Mouse (Mus musculus) lung, embryonic 16.5 days (tissue): Measurements from ENCODE around the gene Pcdh7. TPM values are rescaled to one million over a fixed set of nuclear protein-coding genes. Genes with fewer than 3 reads are reported as not detected.

Experiments used
- ATAC-seq: fragments of 200-750 bp; cut with Nextera tagmentation; 2 replicates; pipeline ENCODE4 v1.8.0; 2017; ENCODE audit warnings: low read depth, mild to moderate bottlenecking, moderate library complexity
- H3K27ac ChIP-seq: fragments of 300-500 bp; sonication (generic); 2 replicates; pipeline ENCODE4 v1.5.1; 2014; ENCODE audit warnings: mild to moderate bottlenecking, control low read depth, low read length
- H3K27me3 ChIP-seq: fragments of 300-500 bp; sonication (generic); 2 replicates; pipeline ENCODE4 v1.6.1; 2014; ENCODE audit warnings: low read depth, low read length, mixed read lengths; ENCODE audit not compliant: control insufficient read depth, insufficient read depth
- H3K36me3 ChIP-seq: fragments of 300-500 bp; sonication (generic); 2 replicates; pipeline ENCODE4 v1.6.1; 2014; ENCODE audit warnings: low read length; ENCODE audit not compliant: control insufficient read depth, insufficient read depth
- H3K4me1 ChIP-seq: fragments of 300-500 bp; sonication (generic); replicated peaks from 2 replicates; pipeline ENCODE4 v1.6.1; 2014; ENCODE audit warnings: low read length, mixed read lengths; ENCODE audit not compliant: control insufficient read depth, insufficient read depth
- H3K4me2 ChIP-seq: fragments of 300-500 bp; sonication (generic); 2 replicates; pipeline ENCODE4 v1.6.1; 2014; ENCODE audit warnings: low read depth, low read length, control low read depth
- H3K4me3 ChIP-seq: fragments of 300-500 bp; sonication (generic); 2 replicates; pipeline ENCODE4 v1.5.1; 2014; ENCODE audit warnings: mild to moderate bottlenecking, low read length, control low read depth
- H3K9ac ChIP-seq: fragments of 300-500 bp; sonication (generic); 2 replicates; pipeline ENCODE4 v1.6.1; 2014; ENCODE audit warnings: low read length, control low read depth
- H3K9me3 ChIP-seq: fragments of 300-500 bp; sonication (generic); 2 replicates; pipeline ENCODE4 v1.6.1; 2016; ENCODE audit warnings: low read length; ENCODE audit not compliant: control insufficient read depth
- WGBS: fragments of 180-500 bp; shearing (Covaris S2); extraction: QIAGEN DNeasy Blood & Tissue Kit; methylation state at CpG from one replicate; pipeline ENCODE4 v1.1.7; 2014; 5-methylcytosine and 5-hydroxymethylcytosine counted together
- polyA plus RNA-seq: library from polyadenylated mRNA; unstranded; fragments of >200 nt; fragmentation: Nextera tagmentation; extraction: Ambion mirVana; gene quantifications from 2 replicates; pipeline ENCODE4 v1.2.1, GENCODE M21; 2015

Gene Pcdh7
- polyA plus RNA-seq, 1 experiment from 2014 or later = 2.8 TPM

- no peak overlapping the region for H3K4me2 ChIP-seq
- no peaks in the 10 kb centered on the region for H3K4me1 ChIP-seq
- H3K9ac ChIP-seq = no peak overlapping the region
- H3K36me3 ChIP-seq = no peaks in the 10 kb centered on the region
- no peak for ATAC-seq
- H3K9me3 ChIP-seq = no peaks in the 10 kb centered on the region
- H3K27me3 ChIP-seq = no peaks in the 10 kb centered on the region
- no peak overlapping the region for H3K27ac ChIP-seq
- no peak overlapping the region for H3K4me3 ChIP-seq
- 83% methylated on average over 5 of the region's 5 CpGs for WGBS
Measured at GRCm38 (mm10) chr5:57921140-57921539, 203.4 kb downstream of the Pcdh7 start.

GRCm38 (mm10) chr5:57931331-57931730 lies 213.6 kb downstream of the Pcdh7 start:
- no peak for ATAC-seq
- no peak overlapping the region for H3K4me2 ChIP-seq
- no peak overlapping the region for H3K4me3 ChIP-seq
- no peaks in the 10 kb centered on the region for H3K4me1 ChIP-seq
- no peaks in the 10 kb centered on the region for H3K27me3 ChIP-seq
- H3K36me3 ChIP-seq = no peaks in the 10 kb centered on the region
- 94% methylated on average over 5 of the region's 5 CpGs for WGBS
- H3K9me3 ChIP-seq = no peaks in the 10 kb centered on the region
- H3K9ac ChIP-seq = no peak overlapping the region
- no peak overlapping the region for H3K27ac ChIP-seq

- Histone ChIP-seq H3K9me3 (no peaks in the 10 kb centered on the region), H3K27me3 (no peaks in the 10 kb centered on the region), H3K27ac (no peak overlapping the region), H3K36me3 (no peaks in the 10 kb centered on the region), H3K4me2 (no peak overlapping the region), H3K9ac (no peak overlapping the region), H3K4me1 (no peaks in the 10 kb centered on the region), H3K4me3 (no peak overlapping the region)
- WGBS = 89% methylated on average over 5 of the region's 5 CpGs
- ATAC-seq = no peak
Measured at GRCm38 (mm10) chr5:57931738-57932137, 214.0 kb downstream of the Pcdh7 start.

- no peak overlapping the region for H3K4me2 ChIP-seq
- H3K27ac ChIP-seq = no peak overlapping the region
- no peaks in the 10 kb centered on the region for H3K27me3 ChIP-seq
- no peak overlapping the region for H3K9ac ChIP-seq
- 79% methylated on average over 2 of the region's 2 CpGs for WGBS
- no peaks in the 10 kb centered on the region for H3K36me3 ChIP-seq
- no peak overlapping the region for H3K4me3 ChIP-seq
- no peaks in the 10 kb centered on the region for H3K4me1 ChIP-seq
- H3K9me3 ChIP-seq = no peaks in the 10 kb centered on the region
- ATAC-seq = no peak
Measured at GRCm38 (mm10) chr5:57934666-57935065, 216.9 kb downstream of the Pcdh7 start.

- no peak for ATAC-seq
- H3K4me1 ChIP-seq = no peaks in the 10 kb centered on the region
- no peaks in the 10 kb centered on the region for H3K36me3 ChIP-seq
- H3K9me3 ChIP-seq = no peaks in the 10 kb centered on the region
- no peak overlapping the region for H3K4me2 ChIP-seq
- H3K4me3 ChIP-seq = no peak overlapping the region
- no peak overlapping the region for H3K27ac ChIP-seq
- no peaks in the 10 kb centered on the region for H3K27me3 ChIP-seq
- 42% methylated on average over 3 of the region's 3 CpGs for WGBS
- H3K9ac ChIP-seq = no peak overlapping the region
Measured at GRCm38 (mm10) chr5:57940457-57940856, 222.7 kb downstream of the Pcdh7 start.

GRCm38 (mm10) chr5:57943176-57943575 lies 225.4 kb downstream of the Pcdh7 start:
- 50% methylated on average over 2 of the region's 2 CpGs for WGBS
- ATAC-seq = no peak
- Histone ChIP-seq H3K4me1 (no peaks in the 10 kb centered on the region), H3K27me3 (no peaks in the 10 kb centered on the region), H3K36me3 (no peaks in the 10 kb centered on the region), H3K9me3 (no peaks in the 10 kb centered on the region), H3K9ac (no peak overlapping the region), H3K27ac (no peak overlapping the region), H3K4me2 (no peak overlapping the region), H3K4me3 (no peak overlapping the region)

- no peaks in the 10 kb centered on the region for H3K9me3 ChIP-seq
- ATAC-seq = no peak
- H3K36me3 ChIP-seq = no peaks in the 10 kb centered on the region
- H3K9ac ChIP-seq = no peak overlapping the region
- no peaks in the 10 kb centered on the region for H3K27me3 ChIP-seq
- no peak overlapping the region for H3K4me3 ChIP-seq
- no peak overlapping the region for H3K27ac ChIP-seq
- 80% methylated on average over 2 of the region's 2 CpGs for WGBS
- H3K4me2 ChIP-seq = no peak overlapping the region
- H3K4me1 ChIP-seq = no peaks in the 10 kb centered on the region
Measured at GRCm38 (mm10) chr5:57943611-57944010, 225.8 kb downstream of the Pcdh7 start.

GRCm38 (mm10) chr5:57945419-57945818 lies 227.7 kb downstream of the Pcdh7 start:
- no peaks in the 10 kb centered on the region for H3K27me3 ChIP-seq
- H3K4me2 ChIP-seq = no peak overlapping the region
- no peak overlapping the region for H3K4me3 ChIP-seq
- no peak overlapping the region for H3K9ac ChIP-seq
- WGBS = 43% methylated on average over 3 of the region's 3 CpGs
- no peak overlapping the region for H3K27ac ChIP-seq
- H3K36me3 ChIP-seq = no peaks in the 10 kb centered on the region
- peak; percentile 68 for ATAC-seq
- H3K9me3 ChIP-seq = no peaks in the 10 kb centered on the region
- no peaks in the 10 kb centered on the region for H3K4me1 ChIP-seq

GRCm38 (mm10) chr5:57959317-57959716 lies 241.6 kb downstream of the Pcdh7 start:
- Histone ChIP-seq H3K9me3 (no peaks in the 10 kb centered on the region), H3K27me3 (no peaks in the 10 kb centered on the region), H3K9ac (no peak overlapping the region), H3K27ac (no peak overlapping the region), H3K4me1 (no peaks in the 10 kb centered on the region), H3K4me3 (no peak overlapping the region), H3K36me3 (no peaks in the 10 kb centered on the region), H3K4me2 (no peak overlapping the region)
- no peak for ATAC-seq
- 25% methylated on average over 1 of the region's 1 CpGs for WGBS

- Histone ChIP-seq H3K4me1 (no peaks in the 10 kb centered on the region), H3K9ac (no peak overlapping the region), H3K4me3 (no peak overlapping the region), H3K9me3 (no peaks in the 10 kb centered on the region), H3K36me3 (no peaks in the 10 kb centered on the region), H3K4me2 (no peak overlapping the region), H3K27me3 (no peaks in the 10 kb centered on the region), H3K27ac (no peak overlapping the region)
- ATAC-seq = no peak
- WGBS = 66% methylated on average over 4 of the region's 4 CpGs
Measured at GRCm38 (mm10) chr5:57963792-57964191, 246.0 kb downstream of the Pcdh7 start.
